Mouse (Mus musculus): ENCODE data around the gene Tex33. TPM values are rescaled to one million over a fixed set of nuclear protein-coding genes. Genes with fewer than 3 reads are reported as not detected.

Tex33 gene
- polyA plus RNA-seq, 1 experiment from 2014 or later, result not detected

- Histone ChIP-seq H3K36me3 (no peaks in the 10 kb centered on the region), H3K9me3 (no peaks in the 10 kb centered on the region), H3K4me3 (no peak overlapping the region), H3K4me2 (no peak overlapping the region), H3K9ac (no peak overlapping the region), H3K27me3 (no peaks in the 10 kb centered on the region), H3K4me1 (0 out of 2 replicates have a peak, but pooled peaks cover 3% of the 10 kb centered on the region), H3K27ac (no peak overlapping the region)
- WGBS, result 100% methylated on average over 1 of the region's 1 CpGs
- no peak for ATAC-seq (ENCODE audit: borderline replicate concordance, extremely low read depth, low FRiP score, low TSS enrichment)
Measured at GRCm38 (mm10) chr15:78385564-78385963, 10.1 kb downstream of the Tex33 start.

GRCm38 (mm10) chr15:78384220-78385116 lies 11.2 kb downstream of the Tex33 start:
- peak overlapping the region; percentile 61; the same call in 1 of the 2 replicates for H3K27ac ChIP-seq
- no peak overlapping the region for H3K4me3 ChIP-seq
- 0 out of 2 replicates have a peak, but pooled peaks cover 3% of the 10 kb centered on the region for H3K4me1 ChIP-seq
- 49% methylated on average over 7 of the region's 7 CpGs for WGBS
- no peak overlapping the region for H3K9ac ChIP-seq
- no peaks in the 10 kb centered on the region for H3K27me3 ChIP-seq
- ATAC-seq (ENCODE audit: borderline replicate concordance, extremely low read depth, low FRiP score, low TSS enrichment), result no peak
- H3K4me2 ChIP-seq, result no peak overlapping the region
- no peaks in the 10 kb centered on the region for H3K36me3 ChIP-seq
- H3K9me3 ChIP-seq, result no peaks in the 10 kb centered on the region

GRCm38 (mm10) chr15:78383450-78384219 lies 12.1 kb downstream of the Tex33 start:
- Histone ChIP-seq H3K4me1 (0 out of 2 replicates have a peak, but pooled peaks cover 3% of the 10 kb centered on the region), H3K9ac (no peak overlapping the region), H3K9me3 (no peaks in the 10 kb centered on the region), H3K27me3 (no peaks in the 10 kb centered on the region), H3K36me3 (no peaks in the 10 kb centered on the region), H3K27ac (peak overlapping the region; percentile 61), H3K4me3 (no peak overlapping the region), H3K4me2 (no peak overlapping the region)
- no peak for ATAC-seq (ENCODE audit: borderline replicate concordance, extremely low read depth, low FRiP score, low TSS enrichment)
- WGBS, result 70% methylated on average over 11 of the region's 11 CpGs

DNA sequence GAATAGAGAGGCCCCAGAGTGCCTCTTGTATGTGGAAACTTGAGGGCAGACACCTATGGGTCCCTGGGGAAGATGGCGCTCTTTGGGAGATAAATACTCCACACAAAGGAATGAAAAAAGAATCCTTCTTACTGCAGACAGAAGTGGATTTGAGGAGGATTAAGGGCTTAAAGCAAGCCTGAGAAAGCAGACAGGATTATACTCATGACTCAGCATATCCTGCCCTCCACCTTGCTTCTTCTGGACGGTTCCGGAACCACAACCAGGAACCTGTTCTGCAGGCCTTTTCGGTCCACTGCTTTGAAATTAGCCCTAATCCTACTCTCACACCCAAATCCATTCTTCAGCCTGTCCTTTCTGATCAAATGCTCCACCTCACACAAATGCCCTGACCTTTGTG lies 13.6 kb downstream of the Tex33 start:
- no peak for ATAC-seq (ENCODE audit: borderline replicate concordance, extremely low read depth, low FRiP score, low TSS enrichment)
- H3K4me2 ChIP-seq, result no peak overlapping the region
- H3K4me3 ChIP-seq, result no peak overlapping the region
- 0 out of 2 replicates have a peak, but pooled peaks cover 3% of the 10 kb centered on the region for H3K4me1 ChIP-seq
- H3K27ac ChIP-seq, result no peak overlapping the region
- no peaks in the 10 kb centered on the region for H3K36me3 ChIP-seq
- 91% methylated on average over 4 of the region's 4 CpGs for WGBS
- H3K27me3 ChIP-seq, result no peaks in the 10 kb centered on the region
- H3K9ac ChIP-seq, result no peak overlapping the region
- no peaks in the 10 kb centered on the region for H3K9me3 ChIP-seq

GRCm38 (mm10) chr15:78380741-78381140 lies 15.0 kb downstream of the Tex33 start:
- no peaks in the 10 kb centered on the region for H3K9me3 ChIP-seq
- no peak overlapping the region for H3K9ac ChIP-seq
- H3K4me3 ChIP-seq, result no peak overlapping the region
- 0 out of 2 replicates have a peak, but pooled peaks cover 3% of the 10 kb centered on the region for H3K4me1 ChIP-seq
- no peak overlapping the region for H3K4me2 ChIP-seq
- H3K36me3 ChIP-seq, result no peaks in the 10 kb centered on the region
- no peaks in the 10 kb centered on the region for H3K27me3 ChIP-seq
- WGBS, result 47% methylated on average over 4 of the region's 4 CpGs
- H3K27ac ChIP-seq, result no peak overlapping the region
- no peak for ATAC-seq (ENCODE audit: borderline replicate concordance, extremely low read depth, low FRiP score, low TSS enrichment)

- H3K4me2 ChIP-seq, result no peak overlapping the region
- no peak overlapping the region for H3K9ac ChIP-seq
- H3K27me3 ChIP-seq, result no peaks in the 10 kb centered on the region
- H3K36me3 ChIP-seq, result no peaks in the 10 kb centered on the region
- no peak overlapping the region for H3K4me3 ChIP-seq
- H3K27ac ChIP-seq, result no peak overlapping the region
- no peak for ATAC-seq (ENCODE audit: borderline replicate concordance, extremely low read depth, low FRiP score, low TSS enrichment)
- H3K4me1 ChIP-seq, result 0 out of 2 replicates have a peak, but pooled peaks cover 3% of the 10 kb centered on the region
- 78% methylated on average over 2 of the region's 2 CpGs for WGBS
- H3K9me3 ChIP-seq, result no peaks in the 10 kb centered on the region
Measured at GRCm38 (mm10) chr15:78380208-78380607, 15.5 kb downstream of the Tex33 start.

- no peak overlapping the region for H3K4me3 ChIP-seq
- H3K27me3 ChIP-seq, result no peaks in the 10 kb centered on the region
- no peak overlapping the region for H3K27ac ChIP-seq
- no peak overlapping the region for H3K4me2 ChIP-seq
- peaks cover 10% of the 10 kb centered on the region for H3K4me1 ChIP-seq
- H3K9ac ChIP-seq, result no peak overlapping the region
- H3K9me3 ChIP-seq, result no peaks in the 10 kb centered on the region
- 58% methylated on average over 10 of the region's 10 CpGs for WGBS
- H3K36me3 ChIP-seq, result no peaks in the 10 kb centered on the region
- no peak for ATAC-seq (ENCODE audit: borderline replicate concordance, extremely low read depth, low FRiP score, low TSS enrichment)
Measured at GRCm38 (mm10) chr15:78378556-78378955, 17.2 kb downstream of the Tex33 start.

GRCm38 (mm10) chr15:78377859-78378258 lies 17.9 kb downstream of the Tex33 start:
- peaks cover 17% of the 10 kb centered on the region for H3K4me1 ChIP-seq
- H3K27ac ChIP-seq, result no peak overlapping the region
- no peaks in the 10 kb centered on the region for H3K9me3 ChIP-seq
- no peak overlapping the region for H3K4me3 ChIP-seq
- H3K27me3 ChIP-seq, result no peaks in the 10 kb centered on the region
- WGBS, result 85% methylated on average over 10 of the region's 10 CpGs
- no peak overlapping the region for H3K9ac ChIP-seq
- H3K4me2 ChIP-seq, result no peak overlapping the region
- ATAC-seq (ENCODE audit: borderline replicate concordance, extremely low read depth, low FRiP score, low TSS enrichment), result no peak
- no peaks in the 10 kb centered on the region for H3K36me3 ChIP-seq

DNA sequence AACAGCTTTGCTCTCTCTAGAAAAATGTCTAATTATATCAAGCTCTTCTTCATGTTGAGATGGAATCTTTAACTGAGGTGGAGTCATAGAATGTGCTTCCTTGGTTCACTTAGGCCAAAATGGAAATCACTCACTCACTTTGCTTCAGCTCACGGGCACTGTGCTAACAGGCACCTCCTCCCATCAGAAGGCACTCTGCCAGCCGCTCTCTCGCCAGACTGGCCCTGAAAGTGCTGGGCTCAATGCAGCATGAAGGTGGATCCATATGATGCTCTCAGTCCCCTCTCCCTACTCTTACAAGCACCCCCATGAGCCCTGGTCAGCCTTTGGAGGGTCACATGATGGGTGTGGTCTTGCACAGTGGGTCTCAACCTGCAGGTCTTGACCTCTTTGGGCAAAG lies 21.5 kb downstream of the Tex33 start:
- no peak for ATAC-seq (ENCODE audit: borderline replicate concordance, extremely low read depth, low FRiP score, low TSS enrichment)

GRCm38 (mm10) chr15:78372796-78373195 lies 22.9 kb downstream of the Tex33 start:
- no peak overlapping the region for H3K4me2 ChIP-seq

More for the DNA sequence above, 21.5 kb downstream of the Tex33 start:
- Histone ChIP-seq H3K36me3 (no peaks in the 10 kb centered on the region), H3K9ac (no peak overlapping the region), H3K9me3 (no peaks in the 10 kb centered on the region), H3K4me1 (peaks cover 40% of the 10 kb centered on the region), H3K27me3 (no peaks in the 10 kb centered on the region), H3K27ac (no peak overlapping the region), H3K4me2 (no peak overlapping the region), H3K4me3 (no peak overlapping the region)
- WGBS, result 40% methylated on average over 3 of the region's 3 CpGs

DNA sequence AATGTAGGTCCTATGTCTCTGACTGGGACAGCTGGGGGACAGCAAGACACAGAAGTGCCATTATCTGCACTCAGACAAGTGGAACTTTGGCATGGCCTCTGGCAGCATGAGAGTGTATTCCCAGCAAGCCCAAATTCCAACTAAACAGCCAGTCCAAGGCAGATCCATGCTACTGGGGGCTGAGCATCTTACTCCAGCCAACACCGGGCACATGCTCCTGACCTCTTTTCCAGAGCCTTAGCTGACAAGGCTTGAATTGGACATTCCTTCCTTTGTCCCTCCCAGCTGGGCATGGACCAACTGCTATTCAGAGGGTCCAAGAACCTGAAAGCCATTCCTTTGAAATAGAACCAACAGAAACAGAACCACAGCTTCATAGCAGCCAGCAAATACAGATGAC lies 26.1 kb downstream of the Tex33 start:
- H3K36me3 ChIP-seq, result no peaks in the 10 kb centered on the region
- no peak for ATAC-seq (ENCODE audit: borderline replicate concordance, extremely low read depth, low FRiP score, low TSS enrichment)
- no peak overlapping the region for H3K4me3 ChIP-seq
- H3K27ac ChIP-seq, result no peak overlapping the region
- peaks cover 9% of the 10 kb centered on the region; the same call in 1 of the 2 replicates for H3K27me3 ChIP-seq
- no peaks in the 10 kb centered on the region for H3K9me3 ChIP-seq
- no peak overlapping the region for H3K4me2 ChIP-seq
- peaks cover 47% of the 10 kb centered on the region for H3K4me1 ChIP-seq
- 82% methylated on average over 1 of the region's 1 CpGs for whole genome bisulfite sequencing
- H3K9ac ChIP-seq, result no peak overlapping the region

More at GRCm38 (mm10) chr15:78372796-78373195, 22.9 kb downstream of the Tex33 start:
- peak; percentile 43; the same call in 1 of the 2 replicates for ATAC-seq (ENCODE audit: borderline replicate concordance, extremely low read depth, low FRiP score, low TSS enrichment)
- no peaks in the 10 kb centered on the region for H3K9me3 ChIP-seq
- 14% methylated on average over 3 of the region's 3 CpGs for WGBS
- H3K36me3 ChIP-seq, result no peaks in the 10 kb centered on the region
- peaks cover 6% of the 10 kb centered on the region; the same call in 1 of the 2 replicates for H3K27me3 ChIP-seq
- peaks cover 47% of the 10 kb centered on the region for H3K4me1 ChIP-seq
- H3K27ac ChIP-seq, result peak overlapping the region; percentile 78
- no peak overlapping the region for H3K9ac ChIP-seq
- no peak overlapping the region for H3K4me3 ChIP-seq
